13 mouse cellular contexts compared by ENCODE assay signal in genomic region chr4:55342602-55343001, GRCm38 (mm10). TPM values are rescaled to one million over a fixed set of nuclear protein-coding genes. Genes with fewer than 3 reads are reported as not detected.
DNase-seq lines count a peak whose midpoint lies in the region; ATAC-seq and TF ChIP-seq lines count a peak whose summit lies in the region.
"Had no signal": no experiment of that assay in that cellular context is flagged by ENCODE, and none has a peak within 500 bp of the region (broad histone marks: within the 10 kb centered on the region; RNA-seq: fewer than 3 reads in every experiment).

No protein-coding gene starts in this region.

- no peaks in the 10 kb centered on the region for H3K9me3 ChIP-seq in MEL (replicated peaks; ENCODE audit: insufficient read depth, low read length)
- H3K9me3 ChIP-seq: hindbrain, embryonic 10.5 days; limb, embryonic 12.5 days; neural tube, embryonic 12.5 days had no signal

- H3K27ac ChIP-seq in MEL (ENCODE audit: control insufficient read depth, low read depth, low read length) = 0 out of 2 replicates have a peak overlapping the region, but pooled peaks have one; percentile 6
- 0 out of 2 replicates have a peak overlapping the region, but pooled peaks have one; percentile 7 for H3K27ac ChIP-seq in small intestine, adult 2 months (ENCODE audit: insufficient read depth, low read depth, low read length)
- H3K27ac ChIP-seq: hindbrain, embryonic 10.5 days; limb, embryonic 12.5 days; neural tube, embryonic 12.5 days had no signal

- no peaks in the 10 kb centered on the region for H3K79me2 ChIP-seq in MEL (ENCODE audit: control insufficient read depth, insufficient read depth, low read length, poor library complexity)

- intact Hi-C loops in left cerebral cortex, postnatal 36 days (cut with DNase I) = no loop called here

- DNase-seq in A20 (ENCODE audit: low read depth, low spot score) (peak; percentile 87), MEL (ENCODE audit: low read depth, low spot score) (peak; percentile 89)
- DNase-seq in left cerebral cortex, postnatal 36 days (ENCODE audit: low spot score in 2 of 2) = no peak
- DNase-seq in testis, postnatal 14 days (ENCODE audit: low spot score) = no peak
- DNase-seq in Muller cell, postnatal 12 days (ENCODE audit: inconsistent ontology term) = no peak
- DNase-seq in retina, embryonic 14.5 days (ENCODE audit: low spot score) = no peak
- DNase-seq: kidney, postnatal 36 days had no signal

- WGBS in small intestine, adult 2 months = 90% methylated on average over 5 of the region's 5 CpGs

- H3K27me3 ChIP-seq in MEL (ENCODE audit: control insufficient read depth in 1 of 2, insufficient read depth in 2 of 2, low read length in 2 of 2) = no peaks in the 10 kb centered on the region
- no peaks in the 10 kb centered on the region for H3K27me3 ChIP-seq in small intestine, adult 2 months (ENCODE audit: control insufficient read depth, insufficient read depth, low read length)
- H3K27me3 ChIP-seq: limb, embryonic 12.5 days; neural tube, embryonic 12.5 days had no signal

- peak; percentile 69 for ATAC-seq in inflammation-experienced regulatory T-cells, adult 6 months
- ATAC-seq: forebrain, embryonic 16.5 days had no signal

- no peak for TF ChIP-seq EP300 in MEL (IDR thresholded peaks at IDR 0.05; ENCODE audit: low read depth in 1 of 2, low read length in 2 of 2)

- peak overlapping the region; percentile 29 to 55 for H3K4me3 ChIP-seq in MEL (ENCODE audit: control insufficient read depth in 1 of 2, insufficient read depth in 1 of 2, low read depth in 2 of 2, low read length in 2 of 2)
- no peak overlapping the region for H3K4me3 ChIP-seq in small intestine, adult 2 months (ENCODE audit: low read depth, low read length)
- H3K4me3 ChIP-seq: hindbrain, embryonic 10.5 days; limb, embryonic 12.5 days; neural tube, embryonic 12.5 days had no signal

- no peak for TF ChIP-seq RAD21 in MEL (IDR thresholded peaks at IDR 0.05; ENCODE audit: low read depth, low read length)

- H3K36me3 ChIP-seq in MEL (ENCODE audit: control insufficient read depth in 1 of 2, insufficient read depth in 2 of 2, low read length in 2 of 2) = peaks cover 0 to 19% of the 10 kb centered on the region in 2 experiments; a peak in 2 of 4 replicates
- no peaks in the 10 kb centered on the region for H3K36me3 ChIP-seq in small intestine, adult 2 months (ENCODE audit: control insufficient read depth, insufficient read depth, low read length)
- H3K36me3 ChIP-seq: hindbrain, embryonic 10.5 days; limb, embryonic 12.5 days; neural tube, embryonic 12.5 days had no signal

- H3K9ac ChIP-seq in MEL (ENCODE audit: control insufficient read depth, low read depth, low read length, poor library complexity, severe bottlenecking) = no peak overlapping the region
- H3K9ac ChIP-seq: limb, embryonic 12.5 days; neural tube, embryonic 12.5 days had no signal

- H3K4me1 ChIP-seq in MEL (ENCODE audit: control insufficient read depth in 1 of 2, insufficient read depth in 2 of 2, low read length in 2 of 2) = peaks cover 14 to 16% of the 10 kb centered on the region in 2 experiments
- H3K4me1 ChIP-seq in small intestine, adult 2 months (ENCODE audit: control insufficient read depth, insufficient read depth, insufficient read length, low read length) = no peaks in the 10 kb centered on the region; the same call in 1 of the 2 replicates
- H3K4me1 ChIP-seq: hindbrain, embryonic 10.5 days; limb, embryonic 12.5 days; neural tube, embryonic 12.5 days had no signal

- no peak for TF ChIP-seq CTCF in MEL (IDR thresholded peaks at IDR 0.05 in 2 of 3, conservative IDR thresholded peaks at IDR 0.05 in 1 of 3; ENCODE audit: control insufficient read depth in 1 of 3, insufficient read depth in 1 of 3, low read depth in 2 of 3, low read length in 3 of 3, poor library complexity in 1 of 3, severe bottlenecking in 1 of 3)
- no peak for TF ChIP-seq CTCF in small intestine, adult 2 months (IDR thresholded peaks at IDR 0.05; ENCODE audit: extremely low read depth, insufficient read length, insufficient replicate concordance, low read depth, low read length)

- TF ChIP-seq POLR2A in MEL (IDR thresholded peaks at IDR 0.05; ENCODE audit: control insufficient read depth in 1 of 2, insufficient read depth in 1 of 2, low read depth in 1 of 2, low read length in 2 of 2, poor library complexity in 1 of 2) = peak in 1 of 2 experiments; percentile 45; a peak in 1 of 4 replicates
- no peak for TF ChIP-seq POLR2A in small intestine, adult 2 months (IDR thresholded peaks at IDR 0.05; ENCODE audit: low read depth, low read length)

TF ChIP-seq in MEL, 35 proteins besides CTCF, POLR2A, EP300 and RAD21:
- TF ChIP-seq ZNF384 (IDR thresholded peaks at IDR 0.05; ENCODE audit: low read depth, low read length) (0 out of 2 replicates have a peak, but pooled peaks have one; percentile 21), ELF1 (IDR thresholded peaks at IDR 0.05; ENCODE audit: low read depth, low read length) (peak; percentile 77), GATA1 (IDR thresholded peaks at IDR 0.05; ENCODE audit: low read depth, low read length) (peak; percentile 63), TBP (IDR thresholded peaks at IDR 0.05; ENCODE audit: low read depth, low read length) (peak; percentile 62), HCFC1 (IDR thresholded peaks at IDR 0.05; ENCODE audit: low read depth, low read length) (peak; percentile 56), TAL1 (IDR thresholded peaks at IDR 0.05; ENCODE audit: low read length) (no peak)

RNA-seq across cellular contexts. Expression of gene Rad23b, which starts 7.2 kb away (rescaled TPM):
- total RNA-seq in MEL (2012; rRNA removed) = 193 and 200 TPM in 2 replicates
- 100 to 1,000 TPM in 1 of 2 experiments, not detected in 1; 270 TPM for polyA plus RNA-seq in MEL (2012; ENCODE audit: insufficient read depth in 1 of 2, insufficient read length in 2 of 2, low read depth in 1 of 2, low replicate concordance in 2 of 2, missing spikeins in 1 of 2)
- polyA plus RNA-seq in inflammation-experienced regulatory T-cells, adult 6 months (2017; shearing (Covaris generic)) = 10 to 100 TPM; 13.8 to 14.6 (median 14.2) TPM
- 117 and 267 TPM in 2 replicates for polyA plus RNA-seq in small intestine, adult 2 months (2012; rRNA removed)
- total RNA-seq in left cerebral cortex, postnatal 36 days (2021) = 100 to 1,000 TPM; 190 to 197 TPM

Comparison
In these comparisons a context has a peak if more than half of its experiments do, and no peak if none do; other contexts are left out.
1. DNase-seq: peak in A20 (single experiment) and MEL (single experiment); none in left cerebral cortex, postnatal 36 days (0 of 2), testis, postnatal 14 days (single experiment), Muller cell, postnatal 12 days (single experiment) and retina, embryonic 14.5 days (single experiment).